Mouse (Mus musculus) hindbrain, embryonic 11.5 days (tissue): ENCODE measurements around the gene Arfgef3. TPM values are rescaled to one million over a fixed set of nuclear protein-coding genes. Genes with fewer than 3 reads are reported as not detected.

Experiments used
- ATAC-seq: fragments of 200-750 bp; cut with Nextera tagmentation; 2 replicates; pipeline ENCODE4 v1.8.0; 2017; ENCODE audit warnings: mild to moderate bottlenecking, moderate TSS enrichment, moderate library complexity; ENCODE audit not compliant: low FRiP score
- DNase-seq: peaks from one replicate; pipeline ENCODE4 v3.0.0-alpha.2; 2015; ENCODE audit warnings: low spot score
- H3K27ac ChIP-seq: fragments of 300-500 bp; sonication (generic); 2 replicates; pipeline ENCODE4 v1.5.1; 2014; ENCODE audit warnings: mild to moderate bottlenecking, low read depth, low read length
- H3K27me3 ChIP-seq: fragments of 300-500 bp; sonication (generic); 2 replicates; pipeline ENCODE4 v1.6.1; 2014; ENCODE audit warnings: mild to moderate bottlenecking, low read length, moderate library complexity, mixed read lengths; ENCODE audit not compliant: control insufficient read depth, insufficient read depth
- H3K36me3 ChIP-seq: fragments of 300-500 bp; sonication (generic); 2 replicates; pipeline ENCODE4 v1.6.1; 2014; ENCODE audit warnings: mild to moderate bottlenecking, low read length, moderate library complexity, mixed read lengths; ENCODE audit not compliant: control insufficient read depth, insufficient read depth
- H3K4me1 ChIP-seq: fragments of 300-500 bp; sonication (generic); replicated peaks from 2 replicates; pipeline ENCODE4 v1.6.1; 2014; ENCODE audit warnings: low read length, mixed read lengths; ENCODE audit not compliant: control insufficient read depth, insufficient read depth
- H3K4me2 ChIP-seq: fragments of 300-500 bp; sonication (generic); replicated peaks from 2 replicates; pipeline ENCODE4 v1.6.1; 2014; ENCODE audit warnings: mild to moderate bottlenecking, low read depth, low read length
- H3K4me3 ChIP-seq: fragments of 300-500 bp; sonication (generic); 2 replicates; pipeline ENCODE4 v1.5.1; 2014; ENCODE audit warnings: low read depth, low read length
- H3K9ac ChIP-seq: fragments of 300-500 bp; sonication (generic); 2 replicates; pipeline ENCODE4 v1.6.1; 2014; ENCODE audit warnings: low read depth, low read length
- H3K9me3 ChIP-seq: fragments of 300-500 bp; sonication (generic); 2 replicates; pipeline ENCODE4 v1.6.1; 2016; ENCODE audit warnings: low read length; ENCODE audit not compliant: control insufficient read depth
- WGBS: fragments of 180-500 bp; shearing (Covaris S2); extraction: QIAGEN DNeasy Blood & Tissue Kit; methylation state at CpG from one replicate; pipeline ENCODE4 v1.1.7; 2014; 5-methylcytosine and 5-hydroxymethylcytosine counted together
- polyA plus RNA-seq: library from polyadenylated mRNA; unstranded; fragments of >200 nt; fragmentation: Nextera tagmentation; extraction: Ambion mirVana; gene quantifications from 2 replicates; pipeline ENCODE4 v1.2.1, GENCODE M21; 2014

Arfgef3 gene
- polyA plus RNA-seq, 1 experiment from 2014 or later = 1.9 TPM

DNA sequence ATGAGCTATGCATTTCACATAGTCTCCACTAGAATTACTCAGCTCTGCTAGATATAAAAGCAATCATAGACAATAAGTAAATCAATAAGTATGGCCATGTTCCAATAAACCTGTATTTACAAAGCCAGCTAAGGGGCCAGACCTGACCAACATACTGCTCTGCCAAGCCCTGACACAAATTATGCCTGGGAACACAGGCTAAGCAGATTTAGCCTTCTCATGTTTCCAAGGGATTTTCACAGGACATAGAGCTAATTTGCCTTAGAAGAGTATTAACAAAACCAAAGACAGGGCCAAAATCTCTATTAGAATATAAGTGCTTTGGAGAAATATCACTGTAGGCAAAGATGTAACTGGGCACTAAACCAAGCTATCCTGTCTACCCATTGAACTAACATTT is 42.2 kb downstream of the Arfgef3 start:
- DNase-seq (no peak), ATAC-seq (no peak)
- Histone ChIP-seq H3K9ac (no peak overlapping the region), H3K9me3 (no peaks in the 10 kb centered on the region), H3K4me1 (no peaks in the 10 kb centered on the region), H3K4me3 (no peak overlapping the region), H3K27me3 (no peaks in the 10 kb centered on the region), H3K27ac (no peak overlapping the region), H3K4me2 (no peak overlapping the region), H3K36me3 (no peaks in the 10 kb centered on the region)

DNA sequence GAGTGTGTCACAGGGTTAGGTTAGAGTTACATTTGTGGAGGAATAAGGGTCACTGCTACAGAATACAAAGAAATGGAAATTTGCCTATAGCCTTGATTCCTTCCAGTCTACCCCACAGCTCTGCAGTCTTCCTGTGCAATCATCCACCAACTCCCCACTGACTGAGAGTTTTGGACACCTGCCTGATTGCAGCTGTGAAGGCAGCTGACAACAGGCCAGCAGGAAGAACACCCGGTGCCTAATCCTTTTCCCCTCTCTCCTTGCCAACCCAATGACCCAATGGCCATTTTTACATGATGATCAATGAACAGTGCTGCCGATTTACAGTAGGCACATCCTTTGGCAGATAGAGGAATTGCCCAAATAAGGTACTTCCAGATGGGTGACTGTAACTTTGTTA is 43.6 kb downstream of the Arfgef3 start:
- ATAC-seq = no peak
- Histone ChIP-seq H3K9me3 (no peaks in the 10 kb centered on the region), H3K9ac (no peak overlapping the region), H3K4me2 (no peak overlapping the region), H3K27ac (no peak overlapping the region), H3K4me3 (no peak overlapping the region), H3K36me3 (no peaks in the 10 kb centered on the region), H3K27me3 (no peaks in the 10 kb centered on the region), H3K4me1 (no peaks in the 10 kb centered on the region)
- 70% methylated on average over 2 of the region's 2 CpGs for WGBS
- DNase-seq = no peak

DNA sequence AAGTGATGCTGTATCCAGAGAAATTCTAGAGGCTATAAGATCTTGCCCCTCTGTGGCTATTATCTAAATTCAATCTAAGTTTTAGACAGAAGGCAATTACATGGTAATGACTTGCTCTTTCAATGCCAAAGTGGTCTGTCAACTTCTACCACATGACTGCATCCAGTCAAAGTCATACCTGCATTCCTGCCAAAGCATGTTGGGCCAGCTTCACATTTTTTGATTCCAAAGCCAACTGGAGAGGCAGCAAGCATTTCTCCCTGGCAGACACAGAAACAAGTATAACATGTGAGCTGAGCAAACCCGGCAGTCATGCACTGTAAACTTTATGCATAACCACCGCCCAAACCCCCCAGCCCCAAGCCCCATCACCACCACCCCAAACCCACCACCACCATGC is 44.6 kb downstream of the Arfgef3 start:
- no peaks in the 10 kb centered on the region for H3K36me3 ChIP-seq
- H3K9ac ChIP-seq = no peak overlapping the region
- H3K4me1 ChIP-seq = no peaks in the 10 kb centered on the region
- WGBS = 87% methylated on average over 2 of the region's 2 CpGs
- H3K4me3 ChIP-seq = no peak overlapping the region
- H3K4me2 ChIP-seq = no peak overlapping the region
- DNase-seq = no peak
- ATAC-seq = no peak
- H3K9me3 ChIP-seq = no peaks in the 10 kb centered on the region
- H3K27ac ChIP-seq = no peak overlapping the region
- H3K27me3 ChIP-seq = no peaks in the 10 kb centered on the region

DNA sequence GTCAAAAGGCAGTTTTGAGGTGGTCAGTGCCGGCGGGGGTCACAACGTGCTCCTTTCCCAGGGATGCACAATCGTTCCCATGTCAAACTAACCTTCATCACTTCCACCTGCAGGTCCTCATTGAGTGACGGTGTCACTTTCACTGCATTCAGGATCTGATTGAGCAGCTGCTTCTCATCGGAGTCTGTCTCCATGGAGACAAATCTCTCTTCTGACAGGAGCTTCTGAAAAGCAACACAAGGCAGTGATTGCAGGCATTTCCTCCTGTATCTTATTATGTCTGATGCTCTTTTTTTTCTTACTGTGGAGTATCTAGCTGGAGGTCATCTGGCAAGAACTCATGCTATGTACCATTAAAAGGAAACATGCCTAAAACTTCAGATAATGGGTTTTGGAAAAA is 47.3 kb downstream of the Arfgef3 start:
- H3K9me3 ChIP-seq = no peaks in the 10 kb centered on the region
- no peak overlapping the region for H3K4me2 ChIP-seq
- no peak overlapping the region for H3K4me3 ChIP-seq
- no peak overlapping the region for H3K27ac ChIP-seq
- no peaks in the 10 kb centered on the region for H3K27me3 ChIP-seq
- WGBS = 71% methylated on average over 6 of the region's 6 CpGs
- H3K9ac ChIP-seq = no peak overlapping the region
- no peaks in the 10 kb centered on the region for H3K36me3 ChIP-seq
- DNase-seq (no peak), ATAC-seq (no peak)
- H3K4me1 ChIP-seq = no peaks in the 10 kb centered on the region

DNA sequence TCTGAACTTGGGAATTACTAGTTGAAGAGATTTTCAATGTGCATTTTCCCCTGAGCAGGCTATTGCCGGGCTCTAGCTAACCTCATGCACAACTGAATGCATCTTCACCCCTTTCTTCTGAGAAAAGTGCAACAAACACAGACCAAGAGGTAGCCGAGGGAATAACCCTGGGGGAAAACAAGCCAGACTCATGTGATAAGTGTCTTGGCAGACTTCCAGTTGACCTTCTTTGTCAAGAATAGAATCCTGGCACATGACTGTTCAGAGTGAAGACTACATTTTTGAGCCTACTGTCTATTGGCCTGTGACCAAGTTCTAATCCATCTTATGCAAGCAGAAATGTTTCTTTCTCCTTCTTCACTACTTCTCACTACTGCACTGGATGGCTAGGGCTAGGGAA is 55.5 kb downstream of the Arfgef3 start:
- no peak for ATAC-seq
- Histone ChIP-seq H3K4me2 (no peak overlapping the region), H3K27me3 (no peaks in the 10 kb centered on the region), H3K9ac (no peak overlapping the region), H3K4me1 (no peaks in the 10 kb centered on the region), H3K9me3 (no peaks in the 10 kb centered on the region), H3K4me3 (no peak overlapping the region), H3K27ac (no peak overlapping the region), H3K36me3 (no peaks in the 10 kb centered on the region)
- WGBS = 84% methylated on average over 2 of the region's 2 CpGs
- no peak for DNase-seq

DNA sequence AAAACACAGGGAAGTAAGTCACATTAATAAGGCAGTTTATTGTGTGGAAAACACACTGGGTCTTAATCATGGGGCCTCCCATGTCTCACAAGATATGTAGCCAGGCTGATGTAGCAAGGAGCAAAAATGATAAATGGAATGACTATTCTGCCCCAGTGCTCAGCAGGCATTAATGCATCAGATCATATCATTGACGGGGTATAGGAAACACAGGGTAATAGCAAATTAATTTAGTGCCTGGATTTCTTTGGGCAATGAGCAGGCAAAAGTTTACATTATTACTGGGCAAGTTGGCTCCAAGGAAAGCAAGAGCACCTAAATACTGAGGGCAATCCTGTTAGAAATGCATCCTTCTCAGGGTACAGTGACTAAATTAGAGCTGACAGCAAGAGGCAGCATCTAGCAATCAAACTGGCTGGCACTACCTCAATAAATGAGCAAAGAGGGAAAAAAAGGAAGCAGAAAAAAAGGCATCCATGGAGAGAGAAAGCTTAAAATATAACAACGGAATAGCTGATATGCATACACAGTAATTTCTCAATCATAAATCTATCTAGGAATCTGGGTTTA is 62.3 kb downstream of the Arfgef3 start:
- no peak overlapping the region for H3K4me2 ChIP-seq
- WGBS = 82% methylated on average over 2 of the region's 2 CpGs
- ATAC-seq = no peak

DNA sequence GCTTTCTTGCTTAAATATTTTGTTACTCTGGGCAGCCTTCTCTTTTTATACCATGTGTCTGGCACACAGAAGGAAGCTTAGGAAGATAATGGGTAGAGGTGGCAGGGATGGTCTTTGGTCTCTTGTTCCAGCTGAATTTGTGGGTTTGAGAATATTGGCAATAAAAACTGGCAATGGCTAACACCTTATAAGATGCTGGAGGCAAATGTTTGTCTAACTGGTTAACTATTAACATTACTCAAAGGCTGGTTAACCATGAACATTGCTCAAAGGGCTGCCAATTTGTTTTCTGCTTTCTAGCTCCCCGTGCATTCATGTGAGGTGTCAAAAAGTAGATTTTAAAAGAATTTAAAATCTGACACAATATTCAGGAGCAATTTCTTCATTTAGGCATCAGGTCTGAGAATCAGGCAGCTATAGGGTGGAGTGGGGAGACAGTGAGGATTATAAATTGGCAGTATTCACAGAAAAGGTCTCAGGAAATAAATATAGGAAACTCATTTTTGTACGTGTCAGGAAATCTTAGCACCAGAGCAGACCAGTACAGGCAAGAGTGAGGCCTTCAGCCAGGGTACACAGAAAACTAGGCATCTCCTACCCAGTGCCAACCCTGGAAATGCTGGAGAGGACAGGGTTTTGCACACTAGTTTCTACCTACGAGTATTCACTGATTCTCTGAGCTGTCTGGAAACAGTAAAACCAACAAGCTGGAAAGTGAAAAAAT is 62.9 kb downstream of the Arfgef3 start:
- H3K9ac ChIP-seq = no peak overlapping the region
- H3K9me3 ChIP-seq = no peaks in the 10 kb centered on the region
- H3K36me3 ChIP-seq = no peaks in the 10 kb centered on the region
- no peak for ATAC-seq
- WGBS = 75% methylated on average over 3 of the region's 3 CpGs
- no peak overlapping the region for H3K27ac ChIP-seq
- no peaks in the 10 kb centered on the region for H3K27me3 ChIP-seq
- no peaks in the 10 kb centered on the region for H3K4me1 ChIP-seq
- DNase-seq = no peak
- H3K4me2 ChIP-seq = no peak overlapping the region
- no peak overlapping the region for H3K4me3 ChIP-seq

More for the DNA sequence above, 62.3 kb downstream of the Arfgef3 start:
- DNase-seq = no peak
- no peaks in the 10 kb centered on the region for H3K36me3 ChIP-seq
- no peaks in the 10 kb centered on the region for H3K9me3 ChIP-seq
- H3K9ac ChIP-seq = no peak overlapping the region
- no peak overlapping the region for H3K27ac ChIP-seq
- no peaks in the 10 kb centered on the region for H3K4me1 ChIP-seq
- no peaks in the 10 kb centered on the region for H3K27me3 ChIP-seq
- no peak overlapping the region for H3K4me3 ChIP-seq

DNA sequence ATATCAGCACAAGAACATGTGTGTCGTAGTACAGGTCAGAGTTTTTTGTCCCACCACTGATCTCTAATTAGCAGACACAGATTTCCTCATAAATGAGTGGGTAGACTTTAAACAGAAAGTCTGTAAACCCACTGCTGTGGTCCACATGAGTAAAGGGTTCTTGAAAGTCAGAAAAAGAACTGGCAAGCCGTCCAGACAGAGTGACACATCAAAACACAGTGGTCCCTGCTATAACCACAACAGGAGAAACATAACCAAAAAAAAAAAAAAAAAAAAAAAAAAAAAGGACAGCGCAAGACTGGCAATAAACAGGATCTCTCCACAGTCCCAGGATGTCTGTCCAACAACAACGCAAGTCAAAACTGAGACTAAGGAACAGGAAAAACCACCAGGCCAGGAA is 64.9 kb downstream of the Arfgef3 start:
- Histone ChIP-seq H3K4me2 (no peak overlapping the region), H3K4me3 (no peak overlapping the region), H3K36me3 (no peaks in the 10 kb centered on the region), H3K9me3 (no peaks in the 10 kb centered on the region), H3K27me3 (no peaks in the 10 kb centered on the region), H3K9ac (no peak overlapping the region), H3K4me1 (no peaks in the 10 kb centered on the region), H3K27ac (no peak overlapping the region)
- DNase-seq (no peak), ATAC-seq (no peak)
- 85% methylated on average over 4 of the region's 4 CpGs for WGBS

DNA sequence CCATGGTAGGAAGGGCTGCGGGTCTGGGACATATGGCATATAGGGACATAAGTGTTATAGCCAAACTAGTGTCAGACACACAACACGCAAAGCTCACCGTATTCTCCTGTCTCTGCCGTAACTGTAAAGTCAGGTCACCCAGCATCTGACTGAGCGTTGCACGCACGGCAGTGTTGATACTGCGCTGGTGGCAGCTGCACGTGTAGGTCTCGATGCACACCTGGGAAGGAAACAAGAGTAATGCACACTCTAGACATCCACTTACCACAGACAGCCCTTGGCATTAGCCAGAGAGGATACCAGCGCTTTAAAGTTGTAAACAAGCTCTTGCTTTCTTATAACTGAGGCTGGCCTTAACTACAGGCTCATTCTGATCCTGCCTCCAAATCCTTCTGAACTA is 79.0 kb downstream of the Arfgef3 start:
- H3K9me3 ChIP-seq = no peaks in the 10 kb centered on the region
- H3K4me2 ChIP-seq = no peak overlapping the region
- H3K4me3 ChIP-seq = no peak overlapping the region
- no peak overlapping the region for H3K9ac ChIP-seq
- WGBS = 95% methylated on average over 11 of the region's 11 CpGs
- no peak for DNase-seq
- no peaks in the 10 kb centered on the region for H3K27me3 ChIP-seq
- no peaks in the 10 kb centered on the region for H3K36me3 ChIP-seq
- no peak for ATAC-seq
- H3K4me1 ChIP-seq = no peaks in the 10 kb centered on the region
- H3K27ac ChIP-seq = no peak overlapping the region
